Mouse (Mus musculus): ENCODE data around the gene Phykpl. TPM values are rescaled to one million over a fixed set of nuclear protein-coding genes. Genes with fewer than 3 reads are reported as not detected.

Gene Phykpl
- polyA plus RNA-seq (2012; rRNA removed) = 6.6 and 9.3 TPM in 2 replicates

- TF ChIP-seq POLR2A (IDR thresholded peaks at IDR 0.05; ENCODE audit: borderline replicate concordance, extremely low read depth, insufficient read depth, insufficient read length, poor library complexity, severe bottlenecking) (peak; percentile 84), CTCF (IDR thresholded peaks at IDR 0.05; ENCODE audit: borderline replicate concordance, extremely low read depth, insufficient read depth, insufficient read length) (0 out of 2 replicates have a peak, but pooled peaks have one; percentile 24)
- DNase-seq (ENCODE audit: low read depth) = peak; percentile 99
Measured at GRCm38 (mm10) chr11:51584431-51585248, at the start of gene Phykpl. Gene Phykpl (plus strand): TSS chr11:51584757.

DNA sequence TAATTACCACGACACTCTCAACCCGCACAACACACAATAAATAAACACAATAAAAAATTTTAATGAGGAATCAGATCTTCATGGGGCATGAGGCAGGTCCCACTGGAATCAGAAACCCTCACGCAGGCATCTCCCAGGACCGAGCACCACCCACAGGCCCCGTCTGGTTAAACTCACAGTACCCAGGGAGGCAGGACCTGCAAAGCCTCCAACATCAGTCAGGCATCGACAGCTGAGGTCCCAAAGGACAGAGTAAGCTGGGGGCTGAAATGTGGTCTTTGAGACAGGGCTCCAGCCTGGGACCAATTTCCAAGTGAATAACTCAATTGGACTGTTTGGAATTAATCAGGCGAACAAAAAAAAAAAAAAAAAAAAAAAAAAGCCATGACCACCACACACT is 46.2 kb upstream of the Phykpl start:
- TF ChIP-seq POLR2A (IDR thresholded peaks at IDR 0.05; ENCODE audit: borderline replicate concordance, extremely low read depth, insufficient read depth, insufficient read length, poor library complexity, severe bottlenecking) (no peak), CTCF (IDR thresholded peaks at IDR 0.05; ENCODE audit: borderline replicate concordance, extremely low read depth, insufficient read depth, insufficient read length) (no peak)
- DNase-seq (ENCODE audit: low read depth) = peak; percentile 36

GRCm38 (mm10) chr11:51538919-51539758 is 45.4 kb upstream of the Phykpl start:
- TF ChIP-seq CTCF (IDR thresholded peaks at IDR 0.05; ENCODE audit: borderline replicate concordance, extremely low read depth, insufficient read depth, insufficient read length) (no peak; the same call in 1 of the 2 replicates), POLR2A (IDR thresholded peaks at IDR 0.05; ENCODE audit: borderline replicate concordance, extremely low read depth, insufficient read depth, insufficient read length, poor library complexity, severe bottlenecking) (no peak)
- no peak for DNase-seq (ENCODE audit: low read depth)

GRCm38 (mm10) chr11:51539759-51540282 is 44.7 kb upstream of the Phykpl start:
- peak; percentile 96 for DNase-seq (ENCODE audit: low read depth)
- TF ChIP-seq CTCF (IDR thresholded peaks at IDR 0.05; ENCODE audit: borderline replicate concordance, extremely low read depth, insufficient read depth, insufficient read length) (peak; percentile 91), POLR2A (IDR thresholded peaks at IDR 0.05; ENCODE audit: borderline replicate concordance, extremely low read depth, insufficient read depth, insufficient read length, poor library complexity, severe bottlenecking) (no peak)

DNA sequence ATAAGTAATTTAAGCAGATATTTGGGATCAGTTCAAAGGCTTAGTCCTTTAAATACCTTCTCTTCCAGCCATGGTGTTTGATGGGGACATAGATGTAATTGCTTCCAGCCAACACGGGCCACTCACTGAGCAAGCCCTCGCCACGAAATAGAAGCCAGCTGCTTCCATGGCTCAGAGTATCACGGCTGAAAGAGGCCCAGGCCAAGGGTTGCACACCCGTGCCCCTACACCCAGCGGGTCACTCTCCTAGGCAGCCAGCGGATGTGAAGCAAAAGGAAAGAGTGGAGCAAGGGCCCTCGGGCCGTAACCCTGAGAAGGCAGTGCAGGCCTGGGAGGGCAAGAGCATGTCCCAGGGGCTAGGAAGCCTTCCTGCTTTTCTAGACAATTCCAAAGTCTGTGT is 42.1 kb upstream of the Phykpl start:
- TF ChIP-seq CTCF (IDR thresholded peaks at IDR 0.05; ENCODE audit: borderline replicate concordance, extremely low read depth, insufficient read depth, insufficient read length) = no peak
- TF ChIP-seq POLR2A (IDR thresholded peaks at IDR 0.05; ENCODE audit: borderline replicate concordance, extremely low read depth, insufficient read depth, insufficient read length, poor library complexity, severe bottlenecking) = no peak
- DNase-seq (ENCODE audit: low read depth) = no peak

- no peak for DNase-seq (ENCODE audit: low read depth)
- TF ChIP-seq CTCF (IDR thresholded peaks at IDR 0.05; ENCODE audit: borderline replicate concordance, extremely low read depth, insufficient read depth, insufficient read length) = no peak
- no peak for TF ChIP-seq POLR2A (IDR thresholded peaks at IDR 0.05; ENCODE audit: borderline replicate concordance, extremely low read depth, insufficient read depth, insufficient read length, poor library complexity, severe bottlenecking)
Measured at GRCm38 (mm10) chr11:51543487-51544050, 41.0 kb upstream of the Phykpl start.

GRCm38 (mm10) chr11:51544413-51544812 is 40.1 kb upstream of the Phykpl start:
- TF ChIP-seq CTCF (IDR thresholded peaks at IDR 0.05; ENCODE audit: borderline replicate concordance, extremely low read depth, insufficient read depth, insufficient read length) (no peak), POLR2A (IDR thresholded peaks at IDR 0.05; ENCODE audit: borderline replicate concordance, extremely low read depth, insufficient read depth, insufficient read length, poor library complexity, severe bottlenecking) (no peak)

GRCm38 (mm10) chr11:51545811-51546210 is 38.7 kb upstream of the Phykpl start:
- no peak for DNase-seq (ENCODE audit: low read depth)
- TF ChIP-seq POLR2A (IDR thresholded peaks at IDR 0.05; ENCODE audit: borderline replicate concordance, extremely low read depth, insufficient read depth, insufficient read length, poor library complexity, severe bottlenecking) (no peak), CTCF (IDR thresholded peaks at IDR 0.05; ENCODE audit: borderline replicate concordance, extremely low read depth, insufficient read depth, insufficient read length) (no peak)

More at GRCm38 (mm10) chr11:51544413-51544812, 40.1 kb upstream of the Phykpl start:
- DNase-seq (ENCODE audit: low read depth) = no peak

- DNase-seq (ENCODE audit: low read depth) = peak; percentile 53
- TF ChIP-seq POLR2A (IDR thresholded peaks at IDR 0.05; ENCODE audit: borderline replicate concordance, extremely low read depth, insufficient read depth, insufficient read length, poor library complexity, severe bottlenecking) = no peak
- no peak for TF ChIP-seq CTCF (IDR thresholded peaks at IDR 0.05; ENCODE audit: borderline replicate concordance, extremely low read depth, insufficient read depth, insufficient read length)
Measured at GRCm38 (mm10) chr11:51551253-51551652, 33.3 kb upstream of the Phykpl start.

DNA sequence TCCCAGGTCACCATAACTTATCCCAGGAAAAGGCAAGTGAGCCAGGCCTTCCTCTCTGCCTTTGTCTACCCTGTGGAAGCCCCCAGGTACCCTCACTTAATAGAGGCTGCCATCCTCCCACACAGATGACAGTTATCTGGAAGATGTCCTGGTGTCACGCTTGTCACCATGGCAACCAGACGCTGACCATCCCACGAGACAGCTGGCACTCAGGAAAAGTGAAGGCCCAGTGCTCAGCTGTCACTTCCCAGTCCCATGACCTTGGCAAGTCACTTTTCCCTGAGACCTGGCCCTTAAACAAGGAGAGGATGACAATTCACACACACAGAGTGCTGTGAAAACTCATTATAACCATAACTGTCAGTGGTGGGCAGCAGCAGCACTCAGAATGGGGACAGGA is 32.5 kb upstream of the Phykpl start:
- no peak for DNase-seq (ENCODE audit: low read depth)
- TF ChIP-seq CTCF (IDR thresholded peaks at IDR 0.05; ENCODE audit: borderline replicate concordance, extremely low read depth, insufficient read depth, insufficient read length) (no peak), POLR2A (IDR thresholded peaks at IDR 0.05; ENCODE audit: borderline replicate concordance, extremely low read depth, insufficient read depth, insufficient read length, poor library complexity, severe bottlenecking) (no peak)

- peak; percentile 64 for DNase-seq (ENCODE audit: low read depth)
- TF ChIP-seq CTCF (IDR thresholded peaks at IDR 0.05; ENCODE audit: borderline replicate concordance, extremely low read depth, insufficient read depth, insufficient read length) = no peak
- TF ChIP-seq POLR2A (IDR thresholded peaks at IDR 0.05; ENCODE audit: borderline replicate concordance, extremely low read depth, insufficient read depth, insufficient read length, poor library complexity, severe bottlenecking) = no peak
Measured at GRCm38 (mm10) chr11:51554590-51554989, 30.0 kb upstream of the Phykpl start.

All from brain, embryonic 14.5 days (tissue).